8 mouse cellular contexts compared by ENCODE assay signal in genomic region chr16:77237272-77237603, GRCm38 (mm10).
A peak's percentile ranks its signal among the peaks of the same experiment; 100 is the strongest.
DNase-seq lines count a peak whose midpoint lies in the region; ATAC-seq and TF ChIP-seq lines count a peak whose summit lies in the region.

No protein-coding gene starts in this region.

- H3K9ac ChIP-seq in heart, embryonic 16.5 days (ENCODE audit: low read length) = peak overlapping the region; percentile 53
- H3K9ac ChIP-seq in forebrain, embryonic 16.5 days (replicated peaks; ENCODE audit: low read depth, low read length) = peak overlapping the region; percentile 71
- peak overlapping the region; percentile 49 for H3K9ac ChIP-seq in midbrain, embryonic 12.5 days (replicated peaks)
- H3K9ac ChIP-seq in liver, postnatal 0 days (replicated peaks) = no peak overlapping the region

- TF ChIP-seq EP300 in liver, postnatal 0 days (IDR thresholded peaks at IDR 0.05; ENCODE audit: low read depth) = no peak

- 0 out of 2 replicates have a peak, but pooled peaks cover 2% of the 10 kb centered on the region for H3K4me1 ChIP-seq in heart, embryonic 16.5 days (ENCODE audit: control insufficient read depth, insufficient read depth, low read length)
- H3K4me1 ChIP-seq in embryonic facial prominence, embryonic 10.5 days = peaks cover 23% of the 10 kb centered on the region
- H3K4me1 ChIP-seq in forebrain, embryonic 16.5 days (replicated peaks; ENCODE audit: control insufficient read depth, insufficient read depth, low read length) = peaks cover 17% of the 10 kb centered on the region
- H3K4me1 ChIP-seq in midbrain, embryonic 12.5 days = peaks cover 40% of the 10 kb centered on the region
- H3K4me1 ChIP-seq in liver, postnatal 0 days (ENCODE audit: insufficient read depth) = no peaks in the 10 kb centered on the region

- no peaks in the 10 kb centered on the region for H3K27me3 ChIP-seq in heart, embryonic 16.5 days (ENCODE audit: control insufficient read depth, insufficient read depth, low read length)
- no peaks in the 10 kb centered on the region for H3K27me3 ChIP-seq in embryonic facial prominence, embryonic 10.5 days (replicated peaks; ENCODE audit: low read depth, poor library complexity, severe bottlenecking)
- no peaks in the 10 kb centered on the region for H3K27me3 ChIP-seq in forebrain, embryonic 16.5 days (replicated peaks; ENCODE audit: control insufficient read depth, insufficient read depth, low read length)
- no peaks in the 10 kb centered on the region for H3K27me3 ChIP-seq in midbrain, embryonic 12.5 days
- no peaks in the 10 kb centered on the region for H3K27me3 ChIP-seq in liver, postnatal 0 days (ENCODE audit: insufficient read depth, low read length)

- 76% methylated on average over 2 of the region's 2 CpGs for WGBS in heart, embryonic 16.5 days
- WGBS in embryonic facial prominence, embryonic 10.5 days = 89% methylated on average over 2 of the region's 2 CpGs
- WGBS in forebrain, embryonic 16.5 days = 8% methylated on average over 2 of the region's 2 CpGs
- 33% methylated on average over 2 of the region's 2 CpGs for WGBS in midbrain, embryonic 12.5 days
- WGBS in liver, postnatal 0 days (ENCODE audit: insufficient replicate concordance) = 90% methylated on average over 2 of the region's 2 CpGs

- no peak overlapping the region for H3K27ac ChIP-seq in heart, embryonic 16.5 days (ENCODE audit: low read length)
- 0 out of 2 replicates have a peak overlapping the region, but pooled peaks have one; percentile 40 for H3K27ac ChIP-seq in embryonic facial prominence, embryonic 10.5 days (replicated peaks)
- peak overlapping the region; percentile 99 for H3K27ac ChIP-seq in forebrain, embryonic 16.5 days (ENCODE audit: low read length)
- H3K27ac ChIP-seq in midbrain, embryonic 12.5 days (replicated peaks) = peak overlapping the region; percentile 91
- no peak overlapping the region for H3K27ac ChIP-seq in liver, postnatal 0 days (ENCODE audit: low read depth)

- no peaks in the 10 kb centered on the region for H3K36me3 ChIP-seq in heart, embryonic 16.5 days (ENCODE audit: control insufficient read depth, insufficient read depth)
- H3K36me3 ChIP-seq in embryonic facial prominence, embryonic 10.5 days (replicated peaks) = no peaks in the 10 kb centered on the region
- H3K36me3 ChIP-seq in forebrain, embryonic 16.5 days (ENCODE audit: control insufficient read depth, insufficient read depth) = no peaks in the 10 kb centered on the region
- no peaks in the 10 kb centered on the region for H3K36me3 ChIP-seq in midbrain, embryonic 12.5 days
- no peaks in the 10 kb centered on the region for H3K36me3 ChIP-seq in liver, postnatal 0 days (replicated peaks; ENCODE audit: insufficient read depth, low read length)

- TF ChIP-seq CTCF in liver, postnatal 0 days (IDR thresholded peaks at IDR 0.05; ENCODE audit: low read depth) = no peak

- H3K4me2 ChIP-seq in heart, embryonic 16.5 days (ENCODE audit: low read depth, low read length) = peak overlapping the region; percentile 65
- peak overlapping the region; percentile 59 for H3K4me2 ChIP-seq in forebrain, embryonic 16.5 days (ENCODE audit: low read length)
- peak overlapping the region; percentile 43 for H3K4me2 ChIP-seq in midbrain, embryonic 12.5 days (replicated peaks)
- H3K4me2 ChIP-seq in liver, postnatal 0 days (ENCODE audit: low read depth, low read length) = no peak overlapping the region

- H3K4me3 ChIP-seq in heart, embryonic 16.5 days (ENCODE audit: low read length) = peak overlapping the region; percentile 52
- no peak overlapping the region for H3K4me3 ChIP-seq in embryonic facial prominence, embryonic 10.5 days
- peak overlapping the region; percentile 49 for H3K4me3 ChIP-seq in forebrain, embryonic 16.5 days (replicated peaks; ENCODE audit: low read length)
- peak overlapping the region; percentile 31 for H3K4me3 ChIP-seq in midbrain, embryonic 12.5 days
- H3K4me3 ChIP-seq in liver, postnatal 0 days (ENCODE audit: low read depth, low read length) = no peak overlapping the region

- no peak for DNase-seq in heart, adult 18-20 months
- DNase-seq in embryonic facial prominence, embryonic 10.5 days (ENCODE audit: low spot score) = no peak
- DNase-seq in left cerebral cortex, adult 18-20 months (ENCODE audit: low spot score in 2 of 2) = no peak
- DNase-seq in liver, postnatal 0 days = no peak
- no peak for DNase-seq in left cerebral cortex, adult 9 months (ENCODE audit: low spot score in 2 of 2)

- H3K9me3 ChIP-seq in heart, embryonic 16.5 days (replicated peaks; ENCODE audit: control insufficient read depth, low read length) = no peaks in the 10 kb centered on the region
- no peaks in the 10 kb centered on the region for H3K9me3 ChIP-seq in embryonic facial prominence, embryonic 10.5 days
- no peaks in the 10 kb centered on the region for H3K9me3 ChIP-seq in forebrain, embryonic 16.5 days (ENCODE audit: control insufficient read depth, low read length)
- no peaks in the 10 kb centered on the region for H3K9me3 ChIP-seq in midbrain, embryonic 12.5 days
- H3K9me3 ChIP-seq in liver, postnatal 0 days (ENCODE audit: low read length) = no peaks in the 10 kb centered on the region

- no peak for ATAC-seq in heart, embryonic 16.5 days (replicated peaks; ENCODE audit: extremely low read depth, insufficient read depth, low FRiP score)
- ATAC-seq in forebrain, embryonic 16.5 days = peak; percentile 67; the same call in 1 of the 2 replicates
- ATAC-seq in midbrain, embryonic 12.5 days (ENCODE audit: low FRiP score, low read depth) = peak; percentile 61; the same call in 1 of the 2 replicates
- ATAC-seq in liver, postnatal 0 days = no peak

Comparison
In these comparisons a context has a peak if more than half of its experiments do, and no peak if none do; other contexts are left out.
1. ATAC-seq: peak in forebrain, embryonic 16.5 days (single experiment) and midbrain, embryonic 12.5 days (single experiment); none in heart, embryonic 16.5 days (single experiment) and liver, postnatal 0 days (single experiment).
2. H3K27ac ChIP-seq: peak in embryonic facial prominence, embryonic 10.5 days (single experiment), forebrain, embryonic 16.5 days (single experiment) and midbrain, embryonic 12.5 days (single experiment); none in heart, embryonic 16.5 days (single experiment) and liver, postnatal 0 days (single experiment).
3. H3K4me3 ChIP-seq: peak in heart, embryonic 16.5 days (single experiment), forebrain, embryonic 16.5 days (single experiment) and midbrain, embryonic 12.5 days (single experiment); none in embryonic facial prominence, embryonic 10.5 days (single experiment) and liver, postnatal 0 days (single experiment).